Mouse (Mus musculus) megakaryocyte, adult 5-6 weeks (primary cell): ENCODE results near the gene Cntnap2. TPM values are rescaled to one million over a fixed set of nuclear protein-coding genes. Genes with fewer than 3 reads are reported as not detected.
"Not testable (repeated sequence)": the region's sequence is repeated elsewhere in the genome, so short reads cannot be mapped to it uniquely, and the experiment has no call there.

Experiments used
- ATAC-seq: 2 replicates; pipeline ENCODE4 v1.8.0; 2016; ENCODE audit warnings: mild to moderate bottlenecking, inconsistent platforms; ENCODE audit not compliant: poor library complexity, severe bottlenecking
- total RNA-seq, 2 experiments: library from RNA; stranded (forward) in 1 of 2; stranded (reverse) in 1 of 2; fragments of 153-499, 151-499 nt in 1 of 2; fragments of 221-1000, 200-1000 nt in 1 of 2; gene quantifications; 2 replicates each; pipeline versions ENCODE4 v1.2.3 to v1.2.4; 2015 to 2017

Gene Cntnap2
- total RNA-seq, 2 experiments from 2014 or later, result not detected

- no peak for ATAC-seq
Measured at GRCm38 (mm10) chr6:47197570-47197969, 2138.4 kb downstream of the Cntnap2 start.

- ATAC-seq, result no peak
Measured at GRCm38 (mm10) chr6:47200671-47201070, 2141.5 kb downstream of the Cntnap2 start.

DNA sequence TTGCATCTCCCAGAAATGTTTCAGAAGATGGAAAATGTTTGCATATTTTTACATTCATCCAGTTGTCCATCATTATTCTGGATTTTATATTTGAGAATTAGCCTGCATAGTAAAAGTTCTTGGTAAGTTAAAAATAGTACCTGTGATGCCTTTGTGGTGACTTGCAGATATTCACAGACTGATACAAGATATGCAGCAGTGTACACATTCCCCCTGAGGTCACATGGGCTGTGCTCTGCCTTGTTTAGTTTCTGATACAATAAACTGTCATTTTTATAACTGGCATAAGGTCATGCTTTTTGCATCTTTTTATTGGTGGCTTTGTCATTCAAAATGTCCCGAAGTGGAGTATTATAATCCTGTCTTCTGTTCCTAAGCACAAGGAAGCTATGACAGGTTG, 2148.9 kb downstream of the Cntnap2 start:
- no peak for ATAC-seq

- ATAC-seq, result no peak
Measured at GRCm38 (mm10) chr6:47214731-47215130, 2155.6 kb downstream of the Cntnap2 start.

GRCm38 (mm10) chr6:47223578-47223977, 2164.4 kb downstream of the Cntnap2 start:
- ATAC-seq, result not testable (repeated sequence)

DNA sequence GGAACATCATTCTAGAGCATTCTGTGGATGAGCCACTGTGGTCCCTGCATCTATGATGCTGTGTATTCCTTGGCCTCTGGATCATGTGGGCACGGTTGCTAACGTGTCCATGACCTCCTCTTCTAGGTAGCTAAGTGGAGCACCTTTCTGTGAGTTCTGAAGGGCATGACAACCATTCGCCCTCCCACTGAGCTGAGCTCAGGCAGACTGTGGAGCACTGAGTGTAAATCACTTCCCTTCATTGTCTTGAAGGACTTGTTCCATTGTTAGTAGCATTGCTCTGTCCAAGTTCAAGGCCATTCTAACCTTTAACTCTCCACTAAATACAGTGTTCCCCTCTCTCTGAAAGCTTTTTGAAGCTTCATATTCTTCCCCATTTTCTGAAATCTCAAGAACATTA, 2166.2 kb downstream of the Cntnap2 start:
- ATAC-seq, result not testable (repeated sequence)

DNA sequence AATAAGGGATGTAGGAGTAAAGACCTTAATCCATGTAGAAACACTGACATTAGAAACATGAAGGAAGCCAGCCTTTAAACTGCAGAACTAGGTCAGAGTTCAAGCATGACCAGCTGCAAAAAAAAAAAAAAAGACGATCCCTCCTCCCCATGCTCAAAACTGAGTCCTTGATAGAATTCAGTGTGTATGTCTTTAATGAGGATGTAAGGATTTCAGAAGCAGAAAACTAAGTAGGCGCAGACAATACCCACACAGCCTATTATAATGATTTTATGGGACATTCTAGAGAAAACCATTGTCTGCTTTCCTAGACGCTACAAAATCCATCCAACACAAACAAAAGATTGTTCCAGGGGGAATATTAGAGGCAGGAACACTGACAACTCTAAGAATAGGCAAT, 2168.4 kb downstream of the Cntnap2 start:
- ATAC-seq, result no peak

DNA sequence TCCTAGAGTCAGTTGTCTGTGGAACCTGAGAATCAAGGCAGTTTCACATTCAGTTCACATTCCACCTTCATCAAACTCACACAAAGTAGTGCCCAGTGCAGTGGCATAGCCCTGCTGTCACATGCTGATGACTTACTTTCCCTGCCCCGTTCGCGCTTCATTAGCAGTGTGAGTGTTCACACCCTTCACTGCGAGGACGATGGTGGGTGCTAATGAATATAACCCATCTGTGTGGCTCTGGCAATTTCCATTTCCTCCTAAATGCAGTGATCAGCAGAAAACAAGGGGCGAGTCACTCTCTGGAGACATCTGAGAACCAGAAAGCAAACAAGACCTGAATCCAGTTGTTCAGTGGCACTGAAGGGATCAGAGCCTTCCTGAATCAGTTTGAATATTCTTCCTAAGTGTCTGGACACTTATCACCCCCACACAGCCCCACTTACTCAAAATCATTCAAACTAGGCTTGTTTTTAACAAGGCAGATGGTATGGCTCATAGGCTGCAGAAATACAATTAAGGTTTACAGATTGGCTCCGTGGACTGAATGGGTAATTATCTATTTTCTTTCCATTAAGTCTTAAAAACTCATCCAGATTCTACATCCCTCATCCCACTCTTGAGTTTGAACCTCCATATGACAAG, 2169.6 kb downstream of the Cntnap2 start:
- no peak for ATAC-seq

DNA sequence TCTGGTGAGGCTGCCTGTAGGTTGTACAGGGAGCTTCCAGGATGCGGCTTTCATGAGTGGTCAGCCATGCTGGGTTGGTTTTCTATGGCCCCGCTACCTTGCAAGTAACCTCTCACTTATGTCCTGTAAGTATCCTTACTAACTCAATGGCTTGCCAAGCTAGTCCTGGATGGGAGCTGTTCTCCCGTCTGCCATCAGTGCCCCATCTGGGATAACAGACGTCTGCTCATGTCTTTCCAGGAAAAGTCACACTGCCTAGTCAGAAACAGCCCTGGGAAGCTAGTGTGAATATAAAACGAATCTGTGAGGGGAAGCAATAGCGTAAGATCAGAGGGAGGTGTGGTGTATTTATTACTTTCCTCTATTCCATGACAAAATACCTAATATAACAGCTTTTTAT, 2172.4 kb downstream of the Cntnap2 start:
- ATAC-seq, result no peak

DNA sequence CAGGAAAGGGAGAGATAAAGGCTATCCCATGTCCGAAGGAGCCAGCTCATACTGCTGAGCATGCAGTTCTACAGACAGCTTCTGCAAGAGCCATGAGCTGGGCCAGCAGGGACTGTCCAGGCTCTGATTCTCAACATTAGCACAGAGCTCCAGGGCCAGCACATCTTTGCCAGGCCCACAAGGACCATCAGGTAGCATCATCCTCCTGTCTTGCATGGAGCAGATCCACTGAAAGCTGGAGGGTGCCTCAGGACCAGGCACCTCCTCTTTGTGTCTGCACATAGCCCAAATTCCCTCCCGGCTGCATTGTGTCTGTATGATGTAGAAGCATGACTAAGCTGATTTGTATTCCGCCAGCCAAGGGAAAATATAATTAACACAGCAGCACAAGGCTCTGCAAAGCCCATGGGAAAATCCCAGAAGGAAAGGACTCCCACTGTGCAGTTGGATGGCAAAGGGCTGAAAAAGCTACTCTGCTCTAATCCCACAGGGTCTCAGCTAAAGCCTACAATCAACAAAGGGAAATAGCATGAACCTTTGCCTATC, 2180.3 kb downstream of the Cntnap2 start:
- no peak for ATAC-seq

DNA sequence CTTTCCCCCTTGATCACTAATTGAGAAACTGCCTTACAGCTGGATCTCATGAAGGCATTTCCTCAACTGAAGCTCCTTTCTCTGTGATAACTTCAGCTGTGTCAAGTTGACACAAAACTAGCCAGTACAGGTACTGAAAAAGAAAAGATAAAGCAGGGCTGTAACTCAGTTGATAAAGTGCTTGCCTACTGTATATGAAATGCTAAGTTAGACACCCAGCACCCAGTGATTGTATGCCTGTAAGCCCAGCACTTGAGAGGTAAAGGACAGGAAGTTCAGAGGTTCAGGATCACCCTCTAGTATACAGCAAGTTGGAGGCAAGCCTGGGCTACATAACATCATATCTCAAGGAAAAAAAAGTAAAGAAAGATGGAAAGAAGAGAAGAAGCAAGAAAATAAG, 2182.2 kb downstream of the Cntnap2 start:
- no peak for ATAC-seq

- no peak for ATAC-seq
Measured at GRCm38 (mm10) chr6:47243863-47244606, 2184.9 kb downstream of the Cntnap2 start.

DNA sequence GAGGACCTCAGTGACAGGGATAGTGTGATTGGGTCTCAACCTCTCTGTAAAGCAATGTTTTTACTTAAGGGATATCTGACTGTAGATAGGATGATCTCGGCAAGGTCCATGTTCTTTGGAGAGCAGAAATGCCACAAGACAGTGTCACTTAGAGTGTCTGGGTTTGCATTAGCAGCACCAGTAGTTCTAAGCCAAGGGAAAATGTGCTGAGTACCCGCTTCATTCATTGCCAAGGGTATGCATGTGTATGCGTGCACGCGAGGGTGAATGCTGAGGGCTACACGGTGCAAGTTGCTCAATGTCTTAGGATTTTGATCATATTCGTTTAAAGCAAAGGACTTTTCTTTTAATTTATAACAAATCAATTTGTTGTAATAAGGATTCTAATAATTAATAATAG, 2185.5 kb downstream of the Cntnap2 start:
- no peak for ATAC-seq

DNA sequence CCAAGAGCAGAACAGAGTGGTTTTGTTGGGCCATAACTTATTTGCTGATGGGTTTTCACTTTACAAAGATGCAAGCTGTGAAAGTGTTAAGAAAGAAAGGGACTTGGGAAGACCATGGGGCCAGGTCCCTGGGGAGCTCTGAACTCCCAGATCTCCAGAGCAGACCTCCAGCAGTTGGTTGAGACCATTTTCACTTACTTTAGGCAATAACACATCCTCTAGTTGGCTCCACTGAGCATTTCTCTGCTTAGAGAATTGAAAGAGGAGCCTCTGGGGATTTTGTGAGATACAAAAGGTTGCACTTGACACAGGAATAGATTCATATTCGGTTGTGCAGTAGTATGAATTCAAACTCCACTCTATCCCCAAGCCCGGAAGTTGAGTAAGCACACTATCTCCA, 2196.1 kb downstream of the Cntnap2 start:
- ATAC-seq, result no peak

GRCm38 (mm10) chr6:47256227-47256887, 2197.2 kb downstream of the Cntnap2 start:
- ATAC-seq, result no peak

DNA sequence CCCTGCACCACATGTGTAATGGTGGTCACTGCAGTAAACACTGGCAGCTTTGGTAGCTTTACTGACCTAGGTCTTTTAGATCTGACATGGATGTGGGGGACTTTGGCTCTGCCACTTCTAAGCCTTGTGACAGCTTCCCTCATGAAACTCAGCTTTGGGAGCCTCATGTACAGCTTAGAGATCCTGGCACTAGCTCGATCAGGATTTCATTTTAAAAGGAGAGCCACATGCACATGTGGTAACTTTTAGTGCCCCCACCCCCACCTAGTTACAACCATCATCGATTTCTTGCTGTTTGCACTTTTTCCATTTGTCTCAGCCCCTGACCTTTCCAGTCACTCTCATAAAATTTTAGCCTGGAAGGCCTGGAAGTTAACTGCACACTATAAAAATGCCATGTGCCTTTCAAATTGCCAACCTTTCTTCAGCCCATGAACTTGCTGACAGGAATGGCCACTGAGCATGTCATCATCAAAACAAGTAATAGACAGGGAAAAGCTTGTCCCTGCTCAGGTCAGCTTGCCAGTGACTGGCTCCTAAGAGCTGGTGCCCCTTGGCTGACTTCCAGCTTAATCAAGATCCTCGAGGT, 2197.9 kb downstream of the Cntnap2 start:
- no peak for ATAC-seq

- ATAC-seq, result no peak
Measured at GRCm38 (mm10) chr6:47259626-47260114, 2200.5 kb downstream of the Cntnap2 start.

- no peak for ATAC-seq
Measured at GRCm38 (mm10) chr6:47267236-47267635, 2208.1 kb downstream of the Cntnap2 start.

GRCm38 (mm10) chr6:47269455-47269854, 2210.3 kb downstream of the Cntnap2 start:
- ATAC-seq, result no peak

- peak; percentile 60; the same call in 1 of the 2 replicates for ATAC-seq
Measured at GRCm38 (mm10) chr6:47271576-47271975, 2212.4 kb downstream of the Cntnap2 start.
